Mouse (Mus musculus): Measurements from ENCODE around the gene Tango6.
A peak's percentile ranks its signal among the peaks of the same experiment; 100 is the strongest.

The Tango6 gene

GRCm38 (mm10) chr8:106761317-106761716, 78.4 kb downstream of the Tango6 start:
- DNase-seq (ENCODE audit: low read depth) = no peak

DNA sequence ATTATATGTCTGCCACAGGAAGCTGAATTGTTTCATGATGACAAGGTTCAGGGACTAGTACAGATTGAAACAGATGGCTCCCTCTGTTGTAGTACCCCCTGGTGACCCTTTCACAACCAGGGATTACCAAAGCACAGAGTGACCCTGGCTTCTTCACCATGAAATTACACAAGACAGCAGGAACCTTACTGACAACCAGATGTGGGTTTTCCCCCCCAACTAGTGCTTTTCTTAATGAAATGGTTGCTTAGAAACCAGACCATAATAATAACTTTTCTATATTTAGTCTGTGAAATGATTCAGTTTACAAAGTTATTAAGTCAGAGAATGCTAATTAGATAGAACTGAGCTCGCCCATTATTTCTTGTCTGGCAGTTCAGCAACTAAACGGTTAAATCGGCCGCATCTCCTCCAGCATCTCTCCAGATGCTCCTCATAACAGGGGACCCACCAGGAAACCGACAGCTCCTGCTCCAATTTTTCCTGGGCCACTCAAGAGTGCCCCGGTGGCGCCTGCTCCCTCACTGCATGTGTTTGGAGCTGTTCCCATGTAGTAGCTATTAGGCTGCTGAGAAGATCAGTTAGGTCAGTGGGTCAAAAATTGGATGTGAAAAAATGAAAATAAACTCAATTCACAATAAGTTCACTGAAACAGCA, 79.1 kb downstream of the Tango6 start:
- DNase-seq (ENCODE audit: low read depth) = no peak

DNA sequence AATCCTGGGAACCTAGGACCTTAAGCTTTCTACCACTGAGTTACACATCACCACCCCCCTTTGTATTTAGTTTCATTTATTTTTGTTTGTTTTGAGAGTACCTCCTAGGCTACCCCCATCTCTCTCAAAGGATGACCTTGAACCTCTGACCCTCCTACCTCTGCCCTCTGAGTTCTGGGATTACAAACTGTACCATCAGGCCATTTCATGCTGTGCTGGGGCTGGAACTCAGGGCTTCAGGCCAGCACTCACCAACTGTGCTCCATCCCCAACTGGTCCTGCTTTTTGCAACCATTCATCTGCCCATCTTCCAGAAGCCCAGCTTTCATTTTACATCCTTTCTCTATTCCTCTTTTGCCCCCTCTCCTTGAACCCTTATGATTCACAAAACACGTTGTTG, 81.7 kb downstream of the Tango6 start:
- no peak for DNase-seq (ENCODE audit: low read depth)

- no peak for DNase-seq (ENCODE audit: low read depth)
Observed at GRCm38 (mm10) chr8:106765570-106765969, 82.7 kb downstream of the Tango6 start.

GRCm38 (mm10) chr8:106766736-106767135, 83.9 kb downstream of the Tango6 start:
- no peak for DNase-seq (ENCODE audit: low read depth)

- DNase-seq (ENCODE audit: low read depth) = no peak
Observed at GRCm38 (mm10) chr8:106769147-106769805, 86.4 kb downstream of the Tango6 start.

DNA sequence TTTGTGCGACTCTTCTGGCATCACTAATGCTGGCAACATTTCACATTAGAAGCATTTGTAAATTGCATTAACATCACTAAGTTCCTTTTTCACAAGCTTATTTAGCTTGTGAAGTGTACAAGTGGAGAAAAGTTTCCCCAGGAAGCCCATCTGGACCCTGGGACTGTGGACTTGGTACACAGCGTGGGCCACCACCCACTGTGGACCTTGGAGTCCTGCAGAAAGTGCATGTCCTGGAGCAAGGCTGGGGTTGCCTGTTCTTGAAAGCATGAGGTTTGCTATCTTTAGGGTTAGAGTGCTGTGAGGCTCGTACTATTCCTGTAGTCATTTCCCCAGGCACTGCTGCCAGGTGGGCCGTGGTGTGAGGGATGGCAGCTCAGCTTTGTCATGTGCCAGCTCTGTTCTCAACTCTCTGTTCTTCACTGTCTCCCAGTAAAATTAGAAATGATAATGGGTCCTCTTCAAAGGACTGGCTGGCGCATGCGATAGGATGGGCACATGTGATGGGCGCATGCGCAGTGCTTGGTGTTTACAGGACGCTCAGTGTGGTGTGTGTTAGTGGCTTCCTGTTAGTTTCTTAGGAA, 87.8 kb downstream of the Tango6 start:
- DNase-seq (ENCODE audit: low read depth) = no peak

DNA sequence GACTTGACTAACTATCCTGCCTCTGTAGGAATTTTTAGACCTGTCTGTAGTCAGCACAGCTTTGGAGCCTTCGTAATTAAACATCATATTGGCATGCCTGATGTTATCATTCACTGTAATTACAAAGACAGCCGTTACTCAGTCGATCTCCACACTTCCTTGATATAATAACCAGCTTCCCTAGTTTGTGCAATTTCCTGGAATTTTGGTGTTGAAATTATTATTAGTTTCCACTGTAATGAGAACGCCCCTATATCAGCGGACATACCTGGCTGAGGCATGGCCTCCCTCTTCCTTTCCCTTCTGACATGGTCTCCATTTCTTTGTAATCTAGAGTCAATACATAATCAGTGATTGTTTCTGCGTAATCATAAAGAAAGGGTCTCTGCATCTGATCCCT, 89.2 kb downstream of the Tango6 start:
- no peak for DNase-seq (ENCODE audit: low read depth)

DNA sequence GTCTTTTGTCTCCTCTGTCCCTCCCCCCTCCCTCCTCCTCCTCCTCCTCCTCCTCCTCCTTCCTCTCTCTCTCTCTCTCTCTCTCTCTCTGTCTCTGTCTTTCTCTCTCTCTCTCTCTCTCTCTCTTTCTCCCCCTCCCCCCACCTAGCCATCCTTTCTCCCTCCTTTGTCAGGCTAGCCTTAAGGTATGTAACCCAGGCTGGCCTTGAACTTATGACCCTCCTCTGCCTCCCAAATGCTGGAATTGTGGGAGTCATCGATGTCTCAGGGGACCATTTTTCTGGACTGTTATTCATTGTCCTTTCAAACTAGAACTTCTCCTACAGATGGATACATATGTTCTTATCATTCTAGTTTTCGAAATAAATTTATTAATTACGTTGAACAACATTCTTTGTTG, 89.6 kb downstream of the Tango6 start:
- no peak for DNase-seq (ENCODE audit: low read depth)

DNA sequence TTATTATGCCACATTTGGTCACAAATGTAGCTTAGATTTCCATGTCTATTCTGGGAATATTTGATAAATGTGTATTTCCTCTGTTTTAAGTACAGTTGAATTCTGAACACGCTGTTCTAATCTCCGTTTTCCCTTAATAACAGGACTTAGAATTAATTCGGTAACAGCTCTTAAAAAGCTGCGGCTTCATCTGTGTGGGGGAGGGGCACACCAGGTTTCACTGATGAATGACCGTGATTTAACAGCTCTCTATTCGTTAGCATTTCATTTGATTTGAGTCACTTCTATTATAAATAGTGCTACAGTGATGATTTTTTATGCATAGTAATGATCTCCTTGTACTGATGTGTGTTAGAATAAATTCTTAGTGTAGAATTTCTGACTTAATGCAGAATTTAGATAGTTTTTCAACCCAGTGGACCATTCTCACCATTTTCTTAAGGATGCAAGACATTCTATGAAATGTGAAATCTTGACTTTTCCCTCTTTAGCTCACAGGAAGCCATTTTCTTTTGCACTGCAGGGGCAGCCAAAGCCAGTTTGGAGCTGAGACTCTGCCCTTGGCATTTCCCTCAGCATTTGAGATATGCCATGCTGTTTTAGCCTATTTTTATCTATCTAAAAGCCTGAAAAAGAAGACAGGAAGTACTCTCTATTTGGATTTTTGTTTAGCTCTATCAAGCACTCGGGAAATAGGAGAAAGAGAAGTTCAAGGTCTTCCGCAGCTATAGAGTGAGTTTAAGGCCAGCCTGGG, 91.9 kb downstream of the Tango6 start:
- DNase-seq (ENCODE audit: low read depth) = no peak

- no peak for DNase-seq (ENCODE audit: low read depth)
Observed at GRCm38 (mm10) chr8:106789623-106790022, 106.8 kb downstream of the Tango6 start.

- peak; percentile 64 for DNase-seq (ENCODE audit: low read depth)
Observed at GRCm38 (mm10) chr8:106794820-106795219, 112.0 kb downstream of the Tango6 start.

GRCm38 (mm10) chr8:106799821-106800220, 117.0 kb downstream of the Tango6 start:
- no peak for DNase-seq (ENCODE audit: low read depth)

GRCm38 (mm10) chr8:106801261-106801660, 118.4 kb downstream of the Tango6 start:
- no peak for DNase-seq (ENCODE audit: low read depth)

- peak; percentile 68 for DNase-seq (ENCODE audit: low read depth)
Observed at GRCm38 (mm10) chr8:106802384-106803137, 119.7 kb downstream of the Tango6 start.

DNA sequence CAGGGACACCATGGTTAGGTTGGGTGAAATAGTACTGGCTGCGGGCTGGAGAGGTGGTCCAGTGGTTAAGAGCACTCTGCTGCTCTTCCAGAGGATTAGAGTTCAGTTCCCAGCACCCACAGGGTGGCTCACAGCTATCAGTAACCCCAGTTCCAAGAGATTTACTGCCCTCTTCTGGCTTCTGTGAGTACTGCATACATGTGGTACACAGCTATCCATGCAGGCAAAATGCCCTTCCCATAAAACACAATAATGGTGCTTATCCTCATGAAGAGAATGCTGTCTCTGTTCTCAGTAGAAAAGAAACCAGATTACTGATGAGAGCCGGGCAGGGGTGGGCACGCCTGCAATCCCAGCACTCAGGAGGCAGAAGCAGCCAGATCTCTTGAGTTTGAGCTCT, 123.0 kb downstream of the Tango6 start:
- DNase-seq (ENCODE audit: low read depth) = peak; percentile 32

DNA sequence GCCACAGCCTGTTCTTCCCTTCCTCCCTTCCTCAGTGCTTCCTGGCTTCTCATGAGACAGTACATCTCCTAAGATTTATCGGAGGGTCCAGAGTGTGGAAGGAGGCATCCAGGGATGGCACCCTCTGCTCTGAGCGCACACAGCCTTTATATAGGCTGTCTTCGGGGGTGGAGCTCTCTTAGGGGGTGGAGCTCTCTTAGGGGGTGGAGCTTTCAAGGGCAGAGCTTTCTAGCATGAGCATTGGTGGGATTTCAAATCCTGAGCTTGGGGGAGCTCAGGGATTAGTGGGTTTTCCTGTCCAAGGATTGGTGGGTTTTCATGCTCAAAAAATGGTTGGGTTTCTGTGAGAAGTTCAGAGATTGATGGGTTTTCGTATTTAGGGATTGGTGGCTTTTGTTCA, 124.6 kb downstream of the Tango6 start:
- no peak for DNase-seq (ENCODE audit: low read depth)

DNA sequence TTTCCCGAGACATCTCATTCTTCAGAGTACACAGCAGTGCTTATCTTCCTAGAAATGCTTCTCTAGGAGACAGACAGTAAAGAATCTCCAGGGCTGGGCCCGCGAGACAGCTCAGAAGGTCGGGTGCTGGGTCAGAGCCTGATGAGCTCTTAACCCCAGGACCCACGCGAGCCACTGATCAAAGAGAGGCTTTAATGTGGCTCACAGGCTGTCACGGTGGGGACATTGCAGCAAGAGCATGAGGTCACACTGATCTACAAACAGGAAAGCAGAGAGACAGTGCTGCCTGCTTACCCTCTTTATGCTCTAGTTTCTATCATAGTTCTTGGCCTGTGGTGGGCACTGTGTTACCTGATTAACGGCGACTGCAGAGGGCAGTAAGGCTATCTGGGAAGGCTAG, 126.9 kb downstream of the Tango6 start:
- no peak for DNase-seq (ENCODE audit: low read depth)

DNA sequence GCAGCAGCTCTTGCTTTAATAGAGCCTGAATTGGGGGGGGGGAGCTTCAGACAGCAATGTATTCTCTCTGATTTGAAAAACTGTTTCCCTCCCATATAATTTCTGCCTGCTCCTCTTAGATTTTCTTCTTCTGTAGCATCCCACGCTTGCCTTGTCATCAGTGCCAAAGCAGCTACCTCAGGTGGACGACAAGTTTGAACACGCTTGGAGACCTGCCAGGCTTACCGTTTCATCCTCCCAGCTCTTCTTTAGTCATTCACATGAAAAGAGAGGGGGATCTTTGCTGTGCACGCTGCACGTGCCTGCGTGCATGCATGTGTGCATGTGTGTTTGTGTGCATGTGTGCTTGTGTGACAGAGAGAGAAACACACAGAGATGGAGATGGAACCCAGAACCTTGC, 127.5 kb downstream of the Tango6 start:
- DNase-seq (ENCODE audit: low read depth) = no peak

DNA sequence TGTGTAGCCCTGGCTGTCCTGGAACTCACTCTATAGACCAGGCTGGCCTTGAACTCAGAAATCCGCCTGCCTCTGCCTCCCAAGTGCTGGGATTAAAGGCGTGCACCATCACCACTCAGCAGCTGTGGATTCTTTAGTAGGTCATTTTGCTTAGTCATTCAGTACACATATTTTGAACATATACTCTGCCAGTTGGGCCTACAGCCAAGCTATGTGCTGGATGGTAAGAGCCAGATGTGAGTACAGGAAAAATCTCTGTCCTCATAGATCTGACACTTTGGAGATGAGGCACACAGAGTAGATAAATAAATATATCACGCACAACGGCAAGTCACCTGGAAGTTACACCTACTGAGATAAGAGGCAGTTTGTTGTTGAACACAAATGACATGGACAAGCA, 129.7 kb downstream of the Tango6 start:
- DNase-seq (ENCODE audit: low read depth) = no peak

- DNase-seq (ENCODE audit: low read depth) = no peak
Observed at GRCm38 (mm10) chr8:106816431-106817170, 133.7 kb downstream of the Tango6 start.
